Mouse (Mus musculus): Measurements from ENCODE around the gene Bahd1.
A peak's percentile ranks its signal among the peaks of the same experiment; 100 is the strongest.

The Bahd1 gene

DNA sequence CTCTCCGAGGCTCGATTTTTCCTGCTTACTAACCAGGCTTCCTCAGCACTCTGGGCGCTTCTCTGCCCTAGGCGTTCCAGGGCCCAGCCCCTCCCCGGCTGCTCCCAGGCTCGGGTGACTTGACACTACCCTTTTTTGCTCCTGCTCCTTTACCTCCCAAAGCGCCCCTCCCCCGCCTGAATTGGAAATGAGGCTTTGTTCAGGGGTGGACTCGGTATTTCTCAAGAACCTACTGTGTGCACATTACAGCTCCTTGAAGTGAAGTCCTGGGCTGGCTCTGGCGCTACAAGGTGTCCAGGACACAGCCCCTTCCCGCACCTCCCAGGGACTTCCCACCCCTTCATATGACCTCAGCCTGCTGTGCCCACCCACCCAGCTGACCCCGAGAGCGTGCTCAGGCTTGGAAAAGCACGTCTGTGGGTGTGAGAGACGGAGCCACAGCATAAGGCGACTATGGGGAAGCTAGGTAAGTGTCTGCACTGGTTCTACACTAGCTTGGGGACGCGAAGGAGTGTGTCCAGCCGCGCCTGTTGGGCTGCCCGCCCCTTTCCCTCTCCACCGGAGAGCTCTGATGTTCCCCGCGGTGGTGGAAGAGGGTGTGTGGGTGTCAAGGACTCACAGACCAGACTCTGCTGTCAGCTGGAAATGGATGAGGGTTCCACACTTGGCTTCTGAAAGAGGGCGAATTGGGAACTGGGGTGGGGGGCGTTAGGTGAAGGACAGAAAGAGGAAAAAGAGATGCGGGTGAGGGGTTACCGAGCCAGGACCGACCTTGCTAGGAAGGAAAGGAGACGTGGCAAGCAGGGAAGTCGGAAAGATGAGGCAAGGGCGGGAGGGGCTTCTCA, at the start of gene Bahd1:
Gene Bahd1 (plus strand): TSS at position 397 of the 845 bp plus-strand sequence.
- DNase-seq (ENCODE audit: low spot score in 2 of 2) = peak in 1 of 2 experiments; percentile 47

DNA sequence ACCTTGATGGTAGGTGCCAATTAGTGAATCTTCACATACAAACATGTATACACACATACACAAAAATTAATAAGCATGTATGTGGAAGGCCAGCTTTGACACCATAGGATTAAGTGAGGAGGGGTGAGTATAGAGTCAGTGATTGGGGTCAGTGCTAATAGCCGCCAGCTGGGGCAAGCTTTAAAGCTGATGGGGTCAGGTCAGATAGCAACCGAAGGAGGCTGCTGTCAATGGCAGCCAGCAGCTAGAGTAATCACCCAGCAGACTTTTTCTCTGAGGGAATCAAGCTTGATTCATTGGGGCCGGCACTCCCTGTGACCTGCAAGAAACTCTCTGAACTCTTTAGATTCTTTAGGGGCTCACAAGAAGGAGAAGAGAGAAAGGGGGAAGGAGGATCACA, 48.4 kb upstream of the Bahd1 start:
- DNase-seq (ENCODE audit: low spot score in 2 of 2) = no peak

DNA sequence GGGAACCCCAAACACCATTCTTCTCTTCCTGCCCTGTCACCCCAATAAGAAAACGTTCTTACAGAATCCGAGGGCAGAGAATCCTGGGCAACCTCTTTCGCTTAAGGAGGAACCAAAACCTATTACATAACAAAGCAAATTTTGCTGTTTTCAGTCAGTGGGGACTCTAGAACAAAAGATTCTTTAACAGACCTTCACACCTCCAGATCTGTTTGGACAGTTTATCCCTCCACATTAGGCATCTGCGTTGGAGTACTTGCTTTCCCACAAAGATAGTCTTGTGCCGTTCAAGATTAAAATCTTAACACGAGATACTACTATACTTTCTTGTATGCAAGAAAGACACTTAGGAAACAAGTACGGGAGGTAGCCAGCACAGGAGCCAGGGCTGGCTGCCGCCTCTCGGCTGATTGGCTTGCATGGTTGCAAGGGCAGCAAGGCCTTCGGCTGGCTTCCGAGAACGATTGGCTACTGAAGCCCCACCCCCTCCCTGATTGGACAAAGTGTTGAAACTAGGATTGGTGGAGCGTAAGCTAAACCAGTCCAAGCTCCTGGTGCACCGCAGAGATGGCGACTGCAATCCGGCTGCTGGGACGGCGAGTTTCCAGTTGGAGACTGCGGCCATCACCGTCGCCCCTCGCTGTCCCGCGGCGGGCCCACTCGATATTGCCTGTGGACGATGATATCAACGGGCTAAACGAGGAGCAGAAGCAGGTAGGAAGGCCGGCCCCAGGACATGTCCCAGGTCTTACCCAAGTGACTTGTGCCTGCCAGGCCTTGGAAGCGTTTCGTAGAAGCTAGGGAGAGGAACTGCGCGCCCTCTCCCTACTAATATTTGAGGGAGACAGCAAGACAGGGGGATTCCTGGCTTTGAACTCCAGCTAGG, 38.5 kb upstream of the Bahd1 start, which contains the start of gene Ivd:
Gene Ivd (plus strand): TSS at position 501 of the 886 bp plus-strand sequence.
- peak; percentile 74 to 91 for DNase-seq (ENCODE audit: low spot score in 2 of 2)

DNA sequence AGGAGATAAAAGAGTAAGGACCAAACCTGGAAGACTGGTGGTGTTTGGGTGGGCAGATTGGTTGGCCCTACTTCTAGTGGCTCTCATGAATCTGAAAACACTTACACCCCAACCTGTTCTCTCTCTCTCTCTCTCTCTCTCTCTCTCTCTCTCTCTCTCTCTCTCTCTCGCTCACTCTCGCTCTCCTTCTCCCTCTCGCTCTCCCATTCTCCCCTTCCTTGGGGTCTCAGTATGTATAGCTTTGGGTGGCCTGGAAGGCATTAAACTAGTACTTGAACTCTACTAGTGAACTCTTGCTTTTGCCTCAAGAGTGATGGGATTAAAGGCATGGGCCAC, 37.9 kb upstream of the Bahd1 start:
- DNase-seq (ENCODE audit: low spot score in 2 of 2) = no peak

DNA sequence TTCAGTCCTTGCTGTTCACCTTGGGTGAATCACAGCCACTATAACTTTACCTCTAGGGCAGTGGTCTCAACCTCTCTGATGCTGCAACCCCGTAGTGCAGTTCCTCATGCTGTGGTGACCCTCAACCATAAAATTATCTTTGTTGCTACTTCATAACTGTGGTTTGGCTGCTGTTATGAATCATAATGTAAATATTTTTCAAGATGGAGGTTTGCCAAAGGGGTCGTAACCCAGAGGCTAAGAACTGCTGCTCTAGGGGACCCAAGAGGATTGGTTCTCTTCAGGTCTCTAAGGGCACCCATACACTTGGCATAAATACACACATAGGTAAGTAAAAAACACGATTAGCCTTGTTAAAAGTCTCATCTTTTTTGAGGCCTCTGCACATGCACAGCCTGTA, 29.6 kb upstream of the Bahd1 start:
- DNase-seq (ENCODE audit: low spot score in 2 of 2) = no peak

DNA sequence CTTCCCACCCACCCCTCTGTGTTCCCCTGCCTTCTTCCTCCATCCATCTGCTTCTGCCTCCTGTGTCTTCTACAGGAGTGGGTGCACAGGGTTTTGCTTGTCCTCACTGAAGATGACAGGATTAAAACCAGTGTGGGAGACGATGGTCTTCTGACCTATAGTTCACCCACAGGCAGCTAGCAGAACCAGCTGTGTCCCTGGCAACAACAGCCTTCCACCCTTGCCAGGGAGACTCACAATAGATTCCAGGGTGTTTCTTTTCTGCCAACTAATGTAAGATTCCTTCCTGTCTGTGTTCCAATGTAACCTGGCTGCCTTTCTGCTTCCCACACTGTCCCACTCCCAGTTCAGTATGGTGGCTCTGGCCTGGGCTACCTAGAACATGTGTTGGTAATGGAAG, 29.1 kb upstream of the Bahd1 start:
- DNase-seq (ENCODE audit: low spot score in 2 of 2) = no peak

DNA sequence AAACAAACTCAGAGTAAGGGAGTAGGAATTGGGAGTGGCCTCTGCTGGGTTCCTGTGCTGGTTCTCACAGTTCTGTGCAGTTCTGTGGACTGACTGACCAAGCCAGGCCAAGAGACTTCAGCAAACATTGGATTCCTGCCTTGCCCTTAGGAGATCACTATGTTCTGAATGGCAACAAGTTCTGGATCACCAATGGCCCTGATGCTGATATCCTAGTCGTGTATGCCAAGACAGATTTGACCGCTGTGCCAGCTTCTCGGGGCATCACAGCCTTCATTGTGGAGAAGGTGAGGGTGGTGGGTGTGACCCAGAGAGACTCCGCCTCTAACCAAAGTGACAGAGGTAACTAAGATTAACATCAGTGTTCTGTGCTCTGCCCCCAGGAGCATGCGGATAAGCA, 27.2 kb upstream of the Bahd1 start:
- DNase-seq (ENCODE audit: low spot score in 2 of 2) = no peak

DNA sequence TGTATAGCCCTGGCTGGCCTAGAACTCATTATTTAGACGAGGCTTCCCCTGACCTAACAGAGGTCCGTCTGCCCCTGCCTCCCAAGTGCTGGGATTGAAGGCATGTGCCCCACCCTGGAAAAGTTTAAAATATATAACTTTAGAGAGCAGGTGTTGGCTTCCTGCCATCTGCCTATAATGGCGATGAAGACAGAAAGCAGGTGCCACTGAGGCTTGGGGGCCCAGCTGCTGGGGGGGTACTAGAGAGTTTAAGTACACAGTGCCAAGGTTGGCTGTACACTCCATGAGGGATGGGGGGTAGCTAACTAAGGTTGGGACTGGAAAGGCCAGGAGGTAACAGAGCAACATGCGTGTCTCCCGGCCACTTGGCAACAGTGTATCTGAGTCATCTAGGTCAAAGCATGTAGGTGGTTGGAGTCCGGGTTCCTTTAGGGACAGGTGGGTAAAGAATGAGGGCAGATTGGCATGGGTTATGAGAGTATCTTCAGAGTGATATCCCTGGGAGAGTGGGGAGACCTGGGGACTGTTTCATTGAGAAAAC, 26.2 kb upstream of the Bahd1 start:
- DNase-seq (ENCODE audit: low spot score in 2 of 2) = no peak

DNA sequence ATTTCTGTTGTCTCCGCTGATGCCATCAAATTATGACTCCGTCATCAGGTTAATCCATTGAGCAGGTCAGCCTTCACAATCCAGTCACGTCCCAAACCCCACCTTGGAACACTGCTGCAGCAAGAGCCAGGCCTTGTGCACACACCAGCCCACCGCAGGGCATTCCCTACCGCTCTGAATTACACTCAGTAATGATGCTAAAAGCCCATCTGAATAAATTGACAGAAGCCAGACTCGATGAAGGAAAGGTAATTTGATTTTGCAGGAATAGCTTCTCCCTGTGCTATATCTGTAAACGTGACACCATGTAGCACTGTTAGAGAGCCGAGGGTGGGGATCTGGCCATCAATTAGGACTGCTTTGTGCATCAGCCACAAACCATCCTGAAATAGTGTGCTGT, 24.9 kb upstream of the Bahd1 start:
- DNase-seq (ENCODE audit: low spot score in 2 of 2) = no peak

DNA sequence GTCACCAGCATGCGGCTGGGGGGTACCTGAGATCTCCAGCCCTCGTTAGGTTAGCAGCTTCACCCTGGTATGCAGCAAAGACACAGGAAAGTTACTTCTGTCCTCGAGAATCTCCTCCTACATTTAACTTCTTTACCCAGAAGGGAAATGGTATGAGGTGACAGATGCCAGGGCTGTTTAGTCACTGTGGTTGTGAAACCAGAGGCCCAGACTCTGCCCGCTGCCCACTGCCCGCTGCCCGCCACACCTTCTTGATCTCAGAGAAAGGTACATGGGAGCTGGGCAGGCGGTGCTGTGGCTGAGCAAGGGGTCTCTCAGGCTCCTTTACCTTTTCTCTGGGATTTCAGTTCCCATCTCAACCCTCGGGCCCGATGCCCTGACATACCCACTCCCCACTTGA, 23.7 kb upstream of the Bahd1 start:
- DNase-seq (ENCODE audit: low spot score in 2 of 2) = no peak

DNA sequence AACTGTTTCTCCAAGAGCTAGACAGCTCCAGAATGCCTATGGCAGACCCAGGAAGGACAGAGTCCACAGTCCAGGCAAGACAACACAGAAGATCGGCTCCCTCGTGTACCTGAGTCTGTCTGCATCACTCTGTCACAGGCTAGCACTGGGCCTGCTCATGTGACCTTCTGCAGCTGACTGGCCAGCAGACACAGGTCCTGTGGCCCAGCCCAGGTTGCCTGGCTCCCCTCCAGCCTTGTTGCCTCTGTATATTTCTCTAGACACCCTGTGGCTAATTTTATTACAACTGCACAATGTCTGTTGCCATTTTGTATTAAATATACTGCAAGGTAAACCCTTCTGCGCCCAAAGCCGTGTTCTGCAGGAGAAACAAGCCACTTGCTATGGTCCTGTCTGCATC, 19.2 kb upstream of the Bahd1 start:
- DNase-seq (ENCODE audit: low spot score in 2 of 2) = peak in 1 of 2 experiments; percentile 3

DNA sequence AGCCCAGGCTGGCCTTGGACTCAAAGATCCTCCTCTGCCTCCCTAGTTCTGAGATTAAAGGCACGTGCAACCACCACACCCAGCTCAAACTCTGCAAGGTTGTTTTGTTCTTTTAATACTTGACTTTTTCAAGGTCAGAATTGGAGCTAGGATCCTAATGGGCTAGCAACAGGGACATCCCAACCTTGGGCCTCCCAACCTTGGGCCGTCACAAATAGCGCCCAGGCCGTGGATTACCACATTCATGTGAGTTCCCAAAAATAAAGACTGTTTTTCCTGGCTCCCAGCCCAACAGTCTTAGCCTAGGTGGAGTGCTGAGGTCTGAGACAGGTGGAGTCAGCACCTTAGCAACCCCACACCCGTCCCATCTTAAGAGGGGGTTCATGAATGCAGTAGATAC, 18.2 kb upstream of the Bahd1 start:
- peak in 1 of 2 experiments; percentile 10 for DNase-seq (ENCODE audit: low spot score in 2 of 2)

DNA sequence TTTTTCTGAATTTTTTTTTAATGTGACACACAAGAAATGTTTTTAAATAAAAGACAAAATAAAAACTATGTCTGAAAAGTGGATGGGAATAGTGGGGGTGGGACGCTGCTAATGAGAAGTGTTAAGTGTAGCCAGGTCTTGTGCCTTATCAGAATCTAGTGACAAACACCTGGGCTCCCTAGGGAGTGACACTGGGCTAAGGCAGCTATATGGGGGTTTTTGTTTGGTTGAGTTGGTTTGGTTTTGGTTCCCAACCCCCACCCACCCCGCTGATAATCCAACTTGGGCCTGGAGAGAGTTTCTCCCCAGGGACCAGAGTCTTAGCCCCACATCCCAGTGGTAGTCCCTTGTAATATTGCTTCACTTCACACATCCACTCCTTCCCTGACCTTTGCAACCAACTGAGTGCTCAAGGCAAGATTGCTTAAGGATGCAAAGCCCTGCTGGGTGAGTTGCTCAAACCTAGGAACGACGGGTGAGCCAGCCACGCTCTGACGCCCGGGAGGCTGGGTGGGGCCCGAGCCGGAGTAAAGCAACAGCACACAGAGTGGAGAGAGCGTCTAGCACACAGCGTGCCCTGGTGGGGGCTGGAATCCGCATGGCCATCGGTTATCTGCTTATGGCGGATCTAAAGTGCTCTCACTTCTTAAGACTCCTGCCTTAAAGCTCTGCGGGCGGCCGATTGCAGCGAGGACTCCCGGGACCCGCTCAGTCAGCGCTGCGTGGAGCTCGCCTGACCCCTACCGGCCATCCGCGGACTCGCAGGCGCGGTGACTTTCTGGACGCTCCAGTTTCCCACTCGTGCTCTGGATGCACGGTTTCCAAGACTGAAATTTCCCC, 17.1 kb upstream of the Bahd1 start:
- DNase-seq (ENCODE audit: low spot score in 2 of 2) = peak; percentile 91 to 96

DNA sequence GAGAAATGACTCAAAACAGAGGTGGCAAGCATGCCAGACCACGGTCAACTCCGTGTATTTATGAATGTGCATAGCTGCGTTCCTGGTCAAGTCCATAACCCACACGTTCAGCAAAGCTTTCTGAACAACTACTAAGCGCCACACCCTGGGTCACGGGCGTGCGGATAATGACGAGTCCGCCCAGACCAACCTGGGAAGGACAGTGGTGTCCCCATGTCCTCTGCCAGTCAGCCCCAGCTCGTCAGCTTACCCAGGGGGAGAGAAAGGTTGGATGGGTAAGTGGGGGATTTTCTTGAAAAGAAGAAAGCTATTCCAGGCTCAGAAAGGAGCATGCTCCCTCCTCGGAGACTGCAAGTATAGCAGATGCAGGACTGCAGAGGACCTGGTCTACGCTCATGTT, 12.7 kb upstream of the Bahd1 start:
- DNase-seq (ENCODE audit: low spot score in 2 of 2) = peak in 1 of 2 experiments; percentile 49

DNA sequence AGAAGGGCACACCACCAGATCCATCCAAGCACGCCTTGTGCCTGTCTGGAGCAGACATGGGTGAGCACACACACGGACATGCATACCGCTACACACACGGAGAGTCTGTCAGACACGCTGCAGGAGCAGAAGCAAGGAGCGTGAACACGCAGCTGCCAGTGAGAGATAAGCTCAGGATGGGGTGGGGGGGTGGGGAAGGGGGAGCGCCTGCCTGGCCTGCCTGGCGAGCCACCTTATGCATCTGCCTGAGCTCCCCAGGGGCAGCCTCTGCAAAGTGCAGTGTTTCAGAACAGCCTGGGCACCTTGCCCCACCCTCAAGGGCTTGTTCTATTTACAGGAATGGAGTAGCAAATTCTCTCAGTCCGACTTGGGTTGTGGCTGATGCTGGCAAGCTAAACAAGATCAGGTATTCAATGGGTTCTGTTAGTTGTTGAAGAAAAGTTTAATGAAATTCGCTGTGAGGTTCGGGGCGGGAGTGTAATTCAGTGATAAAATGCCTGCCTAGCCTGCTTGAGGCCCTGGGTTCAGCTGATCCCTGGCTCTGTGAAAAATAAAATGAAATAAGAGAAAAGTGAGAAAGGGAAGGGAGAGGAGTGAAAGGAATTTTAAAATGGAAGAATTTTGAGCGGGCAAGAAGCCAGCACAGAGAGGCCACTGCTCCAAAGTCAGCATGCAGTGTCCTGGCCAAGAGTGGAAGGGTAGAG, 12.2 kb upstream of the Bahd1 start:
- peak; percentile 57 to 71 for DNase-seq (ENCODE audit: low spot score in 2 of 2)

DNA sequence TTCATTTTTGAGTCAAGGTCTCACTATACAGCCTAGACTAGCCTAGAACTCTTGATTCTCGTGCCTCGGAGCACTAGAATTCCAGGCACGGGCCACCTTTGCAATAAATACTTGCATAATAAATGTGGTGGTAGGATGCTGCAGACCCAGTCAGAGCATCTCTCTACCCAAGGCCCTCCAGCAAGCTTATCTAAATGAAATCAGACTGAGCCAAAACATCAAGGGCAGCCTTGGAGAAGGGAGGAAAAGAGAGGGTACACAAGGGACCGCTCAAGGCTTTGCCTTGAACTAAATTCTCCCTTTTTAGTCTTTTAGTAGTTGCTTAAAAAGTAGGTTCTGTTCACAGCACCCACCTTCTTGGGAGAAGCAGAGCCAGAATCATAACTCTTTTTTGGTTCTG, 9.0 kb upstream of the Bahd1 start:
- DNase-seq (ENCODE audit: low spot score in 2 of 2) = no peak

DNA sequence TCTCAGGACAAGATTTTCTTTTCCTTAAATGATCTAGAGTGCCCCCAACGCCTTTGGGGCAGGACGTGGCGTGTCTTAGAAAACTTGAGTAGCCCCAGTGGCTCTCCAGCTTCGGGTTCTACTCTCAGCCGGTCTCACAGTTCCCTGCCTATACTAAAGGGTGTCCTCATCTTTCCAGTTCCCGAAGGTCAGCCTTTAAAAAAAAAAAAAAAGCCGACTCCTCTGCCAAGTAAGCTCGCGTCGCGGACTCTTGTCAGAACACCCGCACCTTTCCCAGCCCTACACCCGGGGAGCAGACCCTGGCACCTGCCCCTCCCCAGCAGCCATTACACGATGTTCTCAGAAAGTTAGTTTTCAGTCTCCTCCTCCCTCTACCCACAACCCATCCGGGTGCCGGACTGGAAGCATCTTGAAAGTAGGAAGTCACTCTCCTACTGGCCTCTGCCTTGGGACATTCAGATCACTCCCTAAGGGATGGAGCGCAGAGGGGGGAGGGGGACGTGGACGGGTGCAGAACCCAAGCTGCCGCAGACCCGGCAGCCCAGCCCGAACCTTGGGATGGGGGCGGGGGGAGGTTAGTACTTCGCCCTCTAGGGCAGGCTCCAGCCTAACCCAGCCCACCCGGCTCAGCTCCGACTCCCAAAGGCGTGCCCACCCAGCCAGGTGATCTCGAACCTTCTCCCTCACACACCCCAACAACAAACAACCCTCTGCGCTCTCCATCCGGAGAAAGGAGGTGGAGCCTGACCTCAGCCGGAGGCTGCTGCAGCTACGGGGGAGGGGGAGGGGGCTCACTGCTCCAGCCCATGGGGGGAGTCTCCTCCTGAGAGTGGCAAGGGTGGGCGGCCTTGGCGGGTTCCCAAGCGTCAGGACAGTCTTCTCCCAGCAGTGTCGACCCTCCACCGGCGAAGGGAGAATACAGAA, 3.9 kb upstream of the Bahd1 start:
- peak in 1 of 2 experiments; percentile 58 for DNase-seq (ENCODE audit: low spot score in 2 of 2)

DNA sequence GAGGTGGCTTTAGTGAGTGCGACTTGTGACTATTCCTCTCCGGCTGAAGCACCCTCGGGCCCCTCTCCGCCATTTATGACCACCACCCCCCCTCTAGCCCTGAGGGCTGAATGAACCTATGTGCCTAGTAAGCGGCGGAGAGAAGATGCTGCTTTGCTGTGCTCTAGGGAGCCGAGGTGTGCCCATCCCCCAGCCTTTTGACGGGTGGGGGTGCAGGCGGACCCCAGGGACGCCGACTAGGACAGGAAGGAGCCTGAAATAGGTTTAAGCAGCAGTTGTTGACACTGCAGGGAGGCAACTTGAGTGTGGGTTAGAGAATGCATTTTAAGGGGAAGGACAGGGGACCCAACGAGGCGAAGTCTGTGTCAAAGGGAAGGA, 3.3 kb upstream of the Bahd1 start:
- DNase-seq (ENCODE audit: low spot score in 2 of 2) = peak in 1 of 2 experiments; percentile 63

DNA sequence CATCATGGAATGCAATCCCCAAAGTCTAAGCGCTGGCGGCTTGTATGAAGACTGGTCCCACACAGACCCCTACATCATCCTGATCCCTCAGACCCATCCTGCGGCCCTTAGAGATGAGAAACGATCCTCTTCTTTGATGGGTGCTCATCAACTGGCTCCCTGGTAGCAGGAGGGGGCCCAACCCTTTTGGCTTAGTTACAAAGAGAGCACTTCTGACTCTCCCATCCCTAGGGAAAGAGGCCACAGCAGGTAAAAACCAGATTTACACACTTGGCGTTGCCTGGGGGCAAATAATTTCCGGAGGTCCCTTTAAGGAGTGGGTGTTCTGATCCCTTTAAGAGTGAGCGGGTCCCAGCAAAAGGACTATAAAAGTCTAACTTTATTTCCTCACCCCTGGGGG, 2.8 kb upstream of the Bahd1 start:
- no peak for DNase-seq (ENCODE audit: low spot score in 2 of 2)

DNA sequence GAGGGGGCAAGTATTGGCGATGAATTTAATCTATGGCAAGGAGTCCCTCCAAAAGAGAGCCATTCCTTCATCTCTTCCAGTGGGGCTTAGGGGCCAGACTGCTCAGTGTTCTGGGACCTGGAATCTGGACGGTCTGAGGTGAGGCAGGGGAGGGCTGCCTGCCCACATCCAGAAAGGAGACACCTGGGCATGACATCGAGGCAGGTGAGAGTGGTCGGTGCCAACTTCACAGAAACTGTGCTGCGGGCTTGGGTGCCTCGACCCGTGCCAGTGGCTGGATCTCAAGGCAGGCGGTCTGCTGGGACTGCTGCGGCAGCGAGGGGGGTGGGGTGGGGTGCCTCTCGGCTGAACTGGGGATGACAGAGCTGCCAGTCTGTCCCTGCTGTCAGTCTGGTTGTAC, 2.4 kb upstream of the Bahd1 start:
- no peak for DNase-seq (ENCODE audit: low spot score in 2 of 2)
